Mouse (Mus musculus): Measurements from ENCODE around the gene Gm10320. TPM values are rescaled to one million over a fixed set of nuclear protein-coding genes. Genes with fewer than 3 reads are reported as not detected.
A peak's percentile ranks its signal among the peaks of the same experiment; 100 is the strongest.

Gene Gm10320
- polyA plus RNA-seq, 1 experiment from 2014 or later: 1.4 TPM

GRCm38 (mm10) chr13:98532699-98533375, 41.0 kb upstream of the Gm10320 start:
- Histone ChIP-seq H3K9ac (ENCODE audit: low read length) (no peak overlapping the region), H3K4me2 (ENCODE audit: low read depth, severe bottlenecking) (no peak overlapping the region; the same call in 1 of the 2 replicates), H3K4me3 (ENCODE audit: low read depth, low read length) (no peak overlapping the region), H3K27ac (replicated peaks; ENCODE audit: low read depth, low read length) (no peak overlapping the region), H3K27me3 (ENCODE audit: control insufficient read depth, insufficient read depth, low read length) (no peaks in the 10 kb centered on the region), H3K9me3 (ENCODE audit: control insufficient read depth, low read length) (no peaks in the 10 kb centered on the region), H3K4me1 (ENCODE audit: control insufficient read depth, insufficient read depth, low read length) (peaks cover 26% of the 10 kb centered on the region), H3K36me3 (ENCODE audit: control insufficient read depth, insufficient read depth, low read length) (no peaks in the 10 kb centered on the region)
- WGBS: 61% methylated on average over 12 of the region's 12 CpGs
- ATAC-seq (ENCODE audit: insufficient number of reproducible peaks, low FRiP score, low TSS enrichment, low read depth): no peak
- no peak for DNase-seq (ENCODE audit: low spot score)

- Histone ChIP-seq H3K4me2 (ENCODE audit: low read depth, severe bottlenecking) (no peak overlapping the region), H3K27ac (replicated peaks; ENCODE audit: low read depth, low read length) (no peak overlapping the region), H3K4me3 (ENCODE audit: low read depth, low read length) (no peak overlapping the region), H3K9me3 (ENCODE audit: control insufficient read depth, low read length) (no peaks in the 10 kb centered on the region), H3K36me3 (ENCODE audit: control insufficient read depth, insufficient read depth, low read length) (no peaks in the 10 kb centered on the region), H3K27me3 (ENCODE audit: control insufficient read depth, insufficient read depth, low read length) (no peaks in the 10 kb centered on the region), H3K4me1 (ENCODE audit: control insufficient read depth, insufficient read depth, low read length) (peaks cover 26% of the 10 kb centered on the region), H3K9ac (ENCODE audit: low read length) (no peak overlapping the region)
- DNase-seq (ENCODE audit: low spot score): no peak
- WGBS: 89% methylated on average over 9 of the region's 9 CpGs
- no peak for ATAC-seq (ENCODE audit: insufficient number of reproducible peaks, low FRiP score, low TSS enrichment, low read depth)
Observed at GRCm38 (mm10) chr13:98531976-98532375, 40.2 kb upstream of the Gm10320 start.

GRCm38 (mm10) chr13:98531306-98531705, 39.5 kb upstream of the Gm10320 start:
- no peak for DNase-seq (ENCODE audit: low spot score)
- H3K36me3 ChIP-seq (ENCODE audit: control insufficient read depth, insufficient read depth, low read length): no peaks in the 10 kb centered on the region
- H3K27ac ChIP-seq (replicated peaks; ENCODE audit: low read depth, low read length): no peak overlapping the region
- ATAC-seq (ENCODE audit: insufficient number of reproducible peaks, low FRiP score, low TSS enrichment, low read depth): no peak
- H3K4me1 ChIP-seq (ENCODE audit: control insufficient read depth, insufficient read depth, low read length): peaks cover 26% of the 10 kb centered on the region
- no peaks in the 10 kb centered on the region for H3K27me3 ChIP-seq (ENCODE audit: control insufficient read depth, insufficient read depth, low read length)
- no peaks in the 10 kb centered on the region for H3K9me3 ChIP-seq (ENCODE audit: control insufficient read depth, low read length)
- H3K4me3 ChIP-seq (ENCODE audit: low read depth, low read length): no peak overlapping the region
- H3K9ac ChIP-seq (ENCODE audit: low read length): no peak overlapping the region
- no peak overlapping the region for H3K4me2 ChIP-seq (ENCODE audit: low read depth, severe bottlenecking)
- 51% methylated on average over 3 of the region's 3 CpGs for WGBS

- DNase-seq (ENCODE audit: low spot score) (no peak), ATAC-seq (ENCODE audit: insufficient number of reproducible peaks, low FRiP score, low TSS enrichment, low read depth) (peak; percentile 78)
- H3K27me3 ChIP-seq (ENCODE audit: control insufficient read depth, insufficient read depth, low read length): no peaks in the 10 kb centered on the region
- H3K4me2 ChIP-seq (ENCODE audit: low read depth, severe bottlenecking): no peak overlapping the region
- no peak overlapping the region for H3K9ac ChIP-seq (ENCODE audit: low read length)
- H3K4me1 ChIP-seq (ENCODE audit: control insufficient read depth, insufficient read depth, low read length): 0 out of 2 replicates have a peak, but pooled peaks cover 2% of the 10 kb centered on the region
- H3K36me3 ChIP-seq (ENCODE audit: control insufficient read depth, insufficient read depth, low read length): no peaks in the 10 kb centered on the region
- H3K9me3 ChIP-seq (ENCODE audit: control insufficient read depth, low read length): no peaks in the 10 kb centered on the region; the same call in 1 of the 2 replicates
- 30% methylated on average over 6 of the region's 6 CpGs for WGBS
- H3K4me3 ChIP-seq (ENCODE audit: low read depth, low read length): no peak overlapping the region
- H3K27ac ChIP-seq (replicated peaks; ENCODE audit: low read depth, low read length): no peak overlapping the region
Observed at GRCm38 (mm10) chr13:98523719-98524316, 32.0 kb upstream of the Gm10320 start.

GRCm38 (mm10) chr13:98518341-98518740, 26.5 kb upstream of the Gm10320 start:
- Histone ChIP-seq H3K4me2 (ENCODE audit: low read depth, severe bottlenecking) (no peak overlapping the region), H3K9ac (ENCODE audit: low read length) (no peak overlapping the region), H3K4me1 (ENCODE audit: control insufficient read depth, insufficient read depth, low read length) (peaks cover 7% of the 10 kb centered on the region; the same call in 1 of the 2 replicates), H3K36me3 (ENCODE audit: control insufficient read depth, insufficient read depth, low read length) (no peaks in the 10 kb centered on the region), H3K27me3 (ENCODE audit: control insufficient read depth, insufficient read depth, low read length) (no peaks in the 10 kb centered on the region), H3K4me3 (ENCODE audit: low read depth, low read length) (no peak overlapping the region), H3K9me3 (ENCODE audit: control insufficient read depth, low read length) (no peaks in the 10 kb centered on the region; the same call in 1 of the 2 replicates), H3K27ac (replicated peaks; ENCODE audit: low read depth, low read length) (no peak overlapping the region)
- 12% methylated on average over 11 of the region's 11 CpGs for WGBS
- ATAC-seq (ENCODE audit: insufficient number of reproducible peaks, low FRiP score, low TSS enrichment, low read depth): no peak
- DNase-seq (ENCODE audit: low spot score): peak; percentile 69

- no peak overlapping the region for H3K9ac ChIP-seq (ENCODE audit: low read length)
- no peak overlapping the region for H3K4me2 ChIP-seq (ENCODE audit: low read depth, severe bottlenecking)
- no peaks in the 10 kb centered on the region for H3K27me3 ChIP-seq (ENCODE audit: control insufficient read depth, insufficient read depth, low read length)
- no peak for ATAC-seq (ENCODE audit: insufficient number of reproducible peaks, low FRiP score, low TSS enrichment, low read depth)
- H3K4me1 ChIP-seq (ENCODE audit: control insufficient read depth, insufficient read depth, low read length): peaks cover 5% of the 10 kb centered on the region; the same call in 1 of the 2 replicates
- no peak overlapping the region for H3K27ac ChIP-seq (replicated peaks; ENCODE audit: low read depth, low read length)
- DNase-seq (ENCODE audit: low spot score): no peak
- no peaks in the 10 kb centered on the region for H3K36me3 ChIP-seq (ENCODE audit: control insufficient read depth, insufficient read depth, low read length)
- H3K4me3 ChIP-seq (ENCODE audit: low read depth, low read length): no peak overlapping the region
- WGBS: 18% methylated on average over 5 of the region's 5 CpGs
- H3K9me3 ChIP-seq (ENCODE audit: control insufficient read depth, low read length): no peaks in the 10 kb centered on the region
Observed at GRCm38 (mm10) chr13:98517666-98518065, 25.9 kb upstream of the Gm10320 start.

GRCm38 (mm10) chr13:98516985-98517384, 25.2 kb upstream of the Gm10320 start:
- H3K9me3 ChIP-seq (ENCODE audit: control insufficient read depth, low read length): no peaks in the 10 kb centered on the region
- no peaks in the 10 kb centered on the region for H3K36me3 ChIP-seq (ENCODE audit: control insufficient read depth, insufficient read depth, low read length)
- 75% methylated on average over 4 of the region's 4 CpGs for WGBS
- H3K4me2 ChIP-seq (ENCODE audit: low read depth, severe bottlenecking): no peak overlapping the region
- DNase-seq (ENCODE audit: low spot score) (peak; percentile 18), ATAC-seq (ENCODE audit: insufficient number of reproducible peaks, low FRiP score, low TSS enrichment, low read depth) (no peak)
- no peak overlapping the region for H3K4me3 ChIP-seq (ENCODE audit: low read depth, low read length)
- no peaks in the 10 kb centered on the region for H3K27me3 ChIP-seq (ENCODE audit: control insufficient read depth, insufficient read depth, low read length)
- H3K4me1 ChIP-seq (ENCODE audit: control insufficient read depth, insufficient read depth, low read length): peaks cover 5% of the 10 kb centered on the region; the same call in 1 of the 2 replicates
- no peak overlapping the region for H3K9ac ChIP-seq (ENCODE audit: low read length)
- H3K27ac ChIP-seq (replicated peaks; ENCODE audit: low read depth, low read length): no peak overlapping the region

GRCm38 (mm10) chr13:98512066-98512465, 20.3 kb upstream of the Gm10320 start:
- Histone ChIP-seq H3K27me3 (ENCODE audit: control insufficient read depth, insufficient read depth, low read length) (peaks cover 8% of the 10 kb centered on the region), H3K4me2 (ENCODE audit: low read depth, severe bottlenecking) (no peak overlapping the region), H3K9ac (ENCODE audit: low read length) (no peak overlapping the region), H3K27ac (replicated peaks; ENCODE audit: low read depth, low read length) (no peak overlapping the region), H3K9me3 (ENCODE audit: control insufficient read depth, low read length) (no peaks in the 10 kb centered on the region), H3K36me3 (ENCODE audit: control insufficient read depth, insufficient read depth, low read length) (no peaks in the 10 kb centered on the region), H3K4me1 (ENCODE audit: control insufficient read depth, insufficient read depth, low read length) (no peaks in the 10 kb centered on the region), H3K4me3 (ENCODE audit: low read depth, low read length) (no peak overlapping the region)
- WGBS: 82% methylated on average over 4 of the region's 4 CpGs
- DNase-seq (ENCODE audit: low spot score) (no peak), ATAC-seq (ENCODE audit: insufficient number of reproducible peaks, low FRiP score, low TSS enrichment, low read depth) (no peak)
